Mouse (Mus musculus) ES-Bruce4 (cell line): ENCODE measurements at regions not wholly inside any gene's neighbourhood (a gene's known extent, or its start where the extent isn't known, plus 50 kb on each side); places are given as distances from the start of the nearest gene placed in this dataset.

Source experiments
- H3K27ac ChIP-seq: 2 replicates; pipeline ENCODE4 v1.5.1; 2012; ENCODE audit warnings: low read length, inconsistent platforms; ENCODE audit not compliant: insufficient read depth
- H3K27me3 ChIP-seq: 2 replicates; pipeline ENCODE4 v1.6.1; 2012; ENCODE audit warnings: mild to moderate bottlenecking, low read length, inconsistent platforms; ENCODE audit not compliant: control insufficient read depth, poor library complexity, insufficient read depth, severe bottlenecking
- H3K36me3 ChIP-seq: 2 replicates; pipeline ENCODE4 v1.6.1; 2012; ENCODE audit warnings: inconsistent platforms, mild to moderate bottlenecking, low read length, moderate library complexity; ENCODE audit not compliant: control insufficient read depth, poor library complexity, insufficient read depth, severe bottlenecking
- H3K4me1 ChIP-seq: one replicate; pipeline ENCODE4 v1.8.1; 2011; ENCODE audit warnings: low read length; ENCODE audit not compliant: control insufficient read depth, insufficient read depth
- H3K4me3 ChIP-seq: 2 replicates; pipeline ENCODE4 v1.5.1; 2011; ENCODE audit warnings: low read depth, mild to moderate bottlenecking, low read length
- H3K9ac ChIP-seq: 2 replicates; pipeline ENCODE4 v1.6.1; 2012; ENCODE audit warnings: low read depth, mild to moderate bottlenecking, inconsistent platforms; ENCODE audit not compliant: poor library complexity, severe bottlenecking
- H3K9me3 ChIP-seq: replicated peaks from 2 replicates; pipeline ENCODE4 v1.6.1; 2012; ENCODE audit warnings: mild to moderate bottlenecking, low read length, inconsistent platforms; ENCODE audit not compliant: control insufficient read depth, poor library complexity, insufficient read depth, severe bottlenecking
- CTCF ChIP-seq: IDR thresholded peaks from one replicate; pipeline ENCODE4 v1.8.1; 2011; ENCODE audit warnings: low read depth, low read length
- EP300 ChIP-seq: IDR thresholded peaks from 2 replicates; pipeline ENCODE4 v1.6.1; 2011; ENCODE audit warnings: low read depth, low read length; ENCODE audit not compliant: insufficient read depth
- POLR2A ChIP-seq: IDR thresholded peaks from one replicate; pipeline ENCODE4 v1.8.1; 2011; ENCODE audit warnings: low read length; ENCODE audit not compliant: insufficient read depth

DNA sequence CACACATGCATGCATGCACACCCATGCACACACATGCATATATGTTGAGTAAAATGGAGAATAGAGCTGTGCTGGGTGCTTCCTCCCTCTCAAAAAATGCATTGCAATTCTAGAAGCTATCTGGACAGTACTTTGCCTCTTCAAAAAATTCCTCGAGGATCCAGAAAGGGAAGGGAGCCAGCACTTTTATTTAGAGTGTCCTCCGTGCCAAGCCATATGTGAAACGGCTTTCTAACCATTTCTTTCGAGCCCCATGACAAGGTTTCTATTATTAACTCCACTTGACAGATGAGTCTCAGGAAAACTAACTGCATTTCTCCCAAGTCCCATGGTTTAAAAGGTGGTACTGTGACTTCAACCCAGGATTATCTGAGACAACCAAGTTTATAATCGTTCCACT lies 140.7 kb upstream of the Usp24 start:
- Histone ChIP-seq H3K9me3 (0 out of 2 replicates have a peak, but pooled peaks cover 2% of the 10 kb centered on the region), H3K36me3 (no peaks in the 10 kb centered on the region), H3K4me1 (no peaks in the 10 kb centered on the region), H3K9ac (no peak overlapping the region), H3K27me3 (0 out of 2 replicates have a peak, but pooled peaks cover 1% of the 10 kb centered on the region), H3K27ac (no peak overlapping the region), H3K4me3 (no peak overlapping the region)
- TF ChIP-seq EP300: no peak
- TF ChIP-seq CTCF: no peak
- TF ChIP-seq POLR2A: no peak

- H3K36me3 ChIP-seq: no peaks in the 10 kb centered on the region
- H3K27ac ChIP-seq: no peak overlapping the region
- TF ChIP-seq POLR2A: no peak
- TF ChIP-seq EP300: no peak
- no peak for TF ChIP-seq CTCF
- no peaks in the 10 kb centered on the region for H3K4me1 ChIP-seq
- H3K27me3 ChIP-seq: no peaks in the 10 kb centered on the region
- no peak overlapping the region for H3K4me3 ChIP-seq
- no peaks in the 10 kb centered on the region for H3K9me3 ChIP-seq
- H3K9ac ChIP-seq: no peak overlapping the region
Observed at GRCm38 (mm10) chr4:106185745-106186501, 130.1 kb upstream of the Usp24 start.

GRCm38 (mm10) chr4:106186684-106187083 lies 129.3 kb upstream of the Usp24 start:
- no peak overlapping the region for H3K27ac ChIP-seq
- TF ChIP-seq EP300 (no peak), CTCF (no peak), POLR2A (no peak)
- H3K36me3 ChIP-seq: no peaks in the 10 kb centered on the region
- H3K4me1 ChIP-seq: no peaks in the 10 kb centered on the region
- H3K4me3 ChIP-seq: no peak overlapping the region
- no peaks in the 10 kb centered on the region for H3K9me3 ChIP-seq
- no peaks in the 10 kb centered on the region for H3K27me3 ChIP-seq
- H3K9ac ChIP-seq: no peak overlapping the region

GRCm38 (mm10) chr4:106190248-106190647 lies 125.8 kb upstream of the Usp24 start:
- TF ChIP-seq EP300 (no peak), CTCF (no peak), POLR2A (no peak)

DNA sequence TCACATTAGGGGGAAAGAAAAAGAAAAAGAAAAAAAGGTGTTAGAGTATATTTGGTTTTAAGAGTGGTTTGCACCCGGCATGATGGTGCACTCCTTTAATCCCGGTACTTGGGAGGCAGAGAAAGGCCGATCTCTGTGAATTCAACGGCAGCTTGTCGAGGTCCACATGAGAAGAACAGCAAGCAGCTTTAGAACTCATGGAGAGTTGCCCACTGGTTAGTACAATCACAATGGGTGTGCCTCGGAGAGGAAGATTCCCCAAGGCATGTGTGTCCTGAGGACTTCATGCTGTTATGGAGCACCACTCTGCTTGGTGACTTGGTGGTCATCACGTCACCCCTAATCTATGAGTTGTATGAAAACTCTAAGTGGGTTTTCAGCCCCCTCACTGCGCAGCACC lies 124.7 kb upstream of the Usp24 start:
- Histone ChIP-seq H3K27me3 (no peaks in the 10 kb centered on the region), H3K36me3 (no peaks in the 10 kb centered on the region), H3K9ac (no peak overlapping the region), H3K4me3 (no peak overlapping the region), H3K4me1 (no peaks in the 10 kb centered on the region), H3K9me3 (no peaks in the 10 kb centered on the region), H3K27ac (no peak overlapping the region)
- TF ChIP-seq POLR2A: no peak
- no peak for TF ChIP-seq CTCF
- TF ChIP-seq EP300: no peak

More at GRCm38 (mm10) chr4:106190248-106190647, 125.8 kb upstream of the Usp24 start:
- Histone ChIP-seq H3K9ac (no peak overlapping the region), H3K9me3 (no peaks in the 10 kb centered on the region), H3K36me3 (no peaks in the 10 kb centered on the region), H3K4me3 (no peak overlapping the region), H3K27ac (no peak overlapping the region), H3K4me1 (no peaks in the 10 kb centered on the region), H3K27me3 (no peaks in the 10 kb centered on the region)

- Histone ChIP-seq H3K27ac (no peak overlapping the region), H3K4me3 (no peak overlapping the region), H3K36me3 (no peaks in the 10 kb centered on the region), H3K27me3 (no peaks in the 10 kb centered on the region), H3K9ac (no peak overlapping the region), H3K9me3 (no peaks in the 10 kb centered on the region), H3K4me1 (no peaks in the 10 kb centered on the region)
- no peak for TF ChIP-seq EP300
- TF ChIP-seq POLR2A: no peak
Observed at GRCm38 (mm10) chr4:106191843-106192242, 124.2 kb upstream of the Usp24 start.
